Mouse (Mus musculus): ENCODE results near the gene Ccdc188. TPM values are rescaled to one million over a fixed set of nuclear protein-coding genes. Genes with fewer than 3 reads are reported as not detected.

Gene Ccdc188
- polyA plus RNA-seq, 1 experiment from 2014 or later, result not detected

DNA sequence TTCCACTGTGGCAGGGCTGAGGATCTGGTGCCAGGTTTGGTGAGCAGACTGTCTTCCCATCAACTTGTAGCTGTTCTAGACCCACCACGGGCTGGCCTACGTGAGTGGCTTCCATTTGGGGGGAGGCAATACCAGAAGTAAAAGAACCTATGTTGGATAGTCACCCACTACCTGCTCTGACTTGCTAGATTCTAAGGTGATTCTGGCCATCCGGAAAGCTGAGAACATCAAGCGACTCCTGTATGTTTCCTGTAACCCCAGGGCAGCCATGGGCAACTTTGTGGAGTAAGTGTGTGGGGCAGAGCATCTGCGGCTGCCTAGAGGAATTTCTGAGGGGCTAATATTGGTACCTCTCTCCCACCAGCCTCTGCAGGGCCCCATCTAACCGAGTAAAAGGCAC, 35.1 kb downstream of the Ccdc188 start:
- H3K4me2 ChIP-seq (ENCODE audit: low read depth, low read length), result no peak overlapping the region
- no peaks in the 10 kb centered on the region for H3K9me3 ChIP-seq (ENCODE audit: control insufficient read depth, low read length)
- WGBS, result 77% methylated on average over 6 of the region's 6 CpGs
- H3K4me1 ChIP-seq (ENCODE audit: control insufficient read depth, insufficient read depth, low read length), result peaks cover 24% of the 10 kb centered on the region
- no peak overlapping the region for H3K9ac ChIP-seq (ENCODE audit: low read depth, low read length)
- no peak for ATAC-seq
- no peak overlapping the region for H3K27ac ChIP-seq (ENCODE audit: low read length)
- no peak overlapping the region for H3K4me3 ChIP-seq (ENCODE audit: low read length)
- H3K36me3 ChIP-seq (ENCODE audit: control insufficient read depth, insufficient read depth, low read length), result peaks cover 24% of the 10 kb centered on the region
- H3K27me3 ChIP-seq (replicated peaks; ENCODE audit: control insufficient read depth, insufficient read depth, low read length), result no peaks in the 10 kb centered on the region

DNA sequence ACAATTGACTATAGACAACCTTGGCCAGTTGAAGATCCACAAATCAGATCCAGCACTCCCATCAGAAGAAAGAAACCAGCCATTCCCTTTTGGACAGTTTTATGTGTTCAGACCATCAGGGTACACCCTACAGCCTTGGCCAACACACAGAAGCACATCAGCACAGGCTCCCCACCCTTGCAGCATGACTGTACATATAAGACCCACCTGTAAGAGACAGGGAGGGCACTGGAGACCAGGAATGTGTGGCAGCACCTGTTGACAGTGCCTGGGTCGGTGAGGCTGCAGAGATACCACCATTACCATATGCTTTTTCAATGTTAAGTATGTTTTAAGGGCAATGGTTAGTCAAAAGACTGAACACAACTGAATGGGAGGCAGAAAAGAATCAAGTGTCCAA, 36.2 kb downstream of the Ccdc188 start:
- Histone ChIP-seq H3K4me3 (ENCODE audit: low read length) (no peak overlapping the region), H3K27me3 (replicated peaks; ENCODE audit: control insufficient read depth, insufficient read depth, low read length) (no peaks in the 10 kb centered on the region), H3K4me1 (ENCODE audit: control insufficient read depth, insufficient read depth, low read length) (peaks cover 24% of the 10 kb centered on the region), H3K4me2 (ENCODE audit: low read depth, low read length) (no peak overlapping the region), H3K9ac (ENCODE audit: low read depth, low read length) (no peak overlapping the region), H3K27ac (ENCODE audit: low read length) (no peak overlapping the region), H3K36me3 (ENCODE audit: control insufficient read depth, insufficient read depth, low read length) (peaks cover 24% of the 10 kb centered on the region), H3K9me3 (ENCODE audit: control insufficient read depth, low read length) (no peaks in the 10 kb centered on the region)
- no peak for ATAC-seq
- WGBS, result 77% methylated on average over 1 of the region's 1 CpGs

DNA sequence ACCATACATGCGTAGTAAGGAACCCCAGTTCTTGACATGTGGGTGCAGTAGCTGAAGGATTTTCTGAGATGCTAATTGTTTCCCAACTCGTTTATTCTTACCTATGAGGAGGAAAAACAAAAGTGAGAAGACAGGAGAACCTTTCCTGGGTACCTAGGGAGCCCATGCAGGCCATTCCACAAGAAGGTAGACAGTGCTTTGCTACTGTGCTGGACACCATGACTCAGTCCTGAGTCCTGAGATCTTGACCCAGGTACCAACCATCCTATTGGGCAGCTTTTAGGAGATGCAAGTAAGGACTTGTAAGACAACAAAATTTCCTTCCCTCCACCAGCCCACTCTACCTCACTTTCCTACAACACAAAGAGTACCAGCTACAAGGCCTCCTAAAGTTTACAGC, 40.5 kb downstream of the Ccdc188 start, which contains the start of gene Gm49776:
TSS of gene Gm49776 (minus strand) at position 101 of the 400 bp plus-strand sequence.
- Histone ChIP-seq H3K36me3 (ENCODE audit: control insufficient read depth, insufficient read depth, low read length) (peaks cover 20% of the 10 kb centered on the region), H3K4me2 (ENCODE audit: low read depth, low read length) (no peak within 1 kb of the TSS)
- 94% methylated on average over 2 of the region's 2 CpGs for WGBS

DNA sequence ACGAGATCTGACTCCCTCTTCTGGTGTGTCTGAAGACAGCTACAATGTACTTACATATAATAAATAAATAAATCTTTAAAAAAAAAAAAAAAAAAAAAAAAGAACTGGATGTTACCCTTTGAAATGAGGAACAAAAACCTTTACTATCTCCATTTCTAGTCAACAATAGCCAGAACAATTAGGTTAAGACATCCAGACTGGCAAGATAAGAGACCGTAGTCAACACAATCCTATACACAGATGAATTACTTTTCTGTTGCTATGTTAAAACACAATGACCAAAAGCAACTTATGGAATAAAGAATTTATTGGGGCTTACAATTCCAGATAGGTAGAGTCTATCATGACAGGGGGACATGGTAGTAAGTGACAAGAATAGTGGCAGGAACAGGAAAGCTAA, 47.3 kb downstream of the Ccdc188 start:
- H3K27me3 ChIP-seq (replicated peaks; ENCODE audit: control insufficient read depth, insufficient read depth, low read length), result no peaks in the 10 kb centered on the region
- 87% methylated on average over 2 of the region's 2 CpGs for WGBS
- no peaks in the 10 kb centered on the region for H3K9me3 ChIP-seq (ENCODE audit: control insufficient read depth, low read length)
- H3K9ac ChIP-seq (ENCODE audit: low read depth, low read length), result no peak overlapping the region
- H3K36me3 ChIP-seq (ENCODE audit: control insufficient read depth, insufficient read depth, low read length), result peaks cover 19% of the 10 kb centered on the region
- no peak overlapping the region for H3K27ac ChIP-seq (ENCODE audit: low read length)
- H3K4me3 ChIP-seq (ENCODE audit: low read length), result no peak overlapping the region
- no peak for ATAC-seq
- H3K4me2 ChIP-seq (ENCODE audit: low read depth, low read length), result no peak overlapping the region
- H3K4me1 ChIP-seq (ENCODE audit: control insufficient read depth, insufficient read depth, low read length), result no peaks in the 10 kb centered on the region

More for the DNA sequence above, 40.5 kb downstream of the Ccdc188 start, which contains the start of gene Gm49776:
- Histone ChIP-seq H3K9ac (ENCODE audit: low read depth, low read length) (no peak within 1 kb of the TSS), H3K27ac (ENCODE audit: low read length) (no peak within 1 kb of the TSS), H3K27me3 (replicated peaks; ENCODE audit: control insufficient read depth, insufficient read depth, low read length) (no peaks in the 10 kb centered on the region), H3K4me1 (ENCODE audit: control insufficient read depth, insufficient read depth, low read length) (no peaks in the 10 kb centered on the region), H3K4me3 (ENCODE audit: low read length) (no peak within 1 kb of the TSS), H3K9me3 (ENCODE audit: control insufficient read depth, low read length) (no peaks in the 10 kb centered on the region)
- no peak for ATAC-seq

DNA sequence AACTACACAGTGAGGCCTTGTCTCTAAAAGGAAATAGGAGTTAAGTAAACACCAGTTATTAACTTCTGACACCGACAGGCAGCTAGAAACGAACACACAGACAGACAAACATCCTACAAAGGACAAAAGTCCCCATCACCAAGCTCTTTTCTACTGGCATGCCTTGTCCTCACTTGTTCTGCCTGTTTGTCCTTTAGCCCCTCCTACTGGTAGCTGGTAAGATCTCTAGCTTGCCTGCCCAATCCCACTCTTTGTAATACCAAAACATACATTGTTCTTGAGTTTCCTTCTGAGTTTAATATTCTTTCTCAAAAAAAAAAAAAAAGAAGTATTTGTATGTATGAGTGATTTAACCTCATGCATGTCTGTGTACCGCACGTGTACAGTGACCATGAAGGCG, 50.5 kb downstream of the Ccdc188 start:
- H3K4me1 ChIP-seq (ENCODE audit: control insufficient read depth, insufficient read depth, low read length), result no peaks in the 10 kb centered on the region
- H3K27ac ChIP-seq (ENCODE audit: low read length), result no peak overlapping the region
- WGBS, result 84% methylated on average over 5 of the region's 5 CpGs
- H3K9ac ChIP-seq (ENCODE audit: low read depth, low read length), result no peak overlapping the region
- ATAC-seq, result no peak
- no peak overlapping the region for H3K4me2 ChIP-seq (ENCODE audit: low read depth, low read length)
- H3K4me3 ChIP-seq (ENCODE audit: low read length), result no peak overlapping the region
- H3K9me3 ChIP-seq (ENCODE audit: control insufficient read depth, low read length), result no peaks in the 10 kb centered on the region
- H3K27me3 ChIP-seq (replicated peaks; ENCODE audit: control insufficient read depth, insufficient read depth, low read length), result no peaks in the 10 kb centered on the region
- peaks cover 18% of the 10 kb centered on the region; the same call in 1 of the 2 replicates for H3K36me3 ChIP-seq (ENCODE audit: control insufficient read depth, insufficient read depth, low read length)

Other genes with a start within 250 kb of the Ccdc188 start
- 0.29 TPM in 1 of 2 replicates, not detected in the other for gene Vpreb2, start 237.5 kb upstream of the Ccdc188 start, polyA plus RNA-seq (2015; fragmentation: Nextera tagmentation; extraction: Ambion mirVana)
- 77.0 and 77.1 TPM in 2 replicates for gene Dgcr6, start 165.0 kb upstream of the Ccdc188 start, polyA plus RNA-seq (2015; fragmentation: Nextera tagmentation; extraction: Ambion mirVana)
- 20.1 and 24.4 TPM in 2 replicates for gene Prodh, start 127.7 kb upstream of the Ccdc188 start, polyA plus RNA-seq (2015; fragmentation: Nextera tagmentation; extraction: Ambion mirVana)
- 0.73 and 2.4 TPM in 2 replicates for gene Rtn4r, start 90.2 kb upstream of the Ccdc188 start, polyA plus RNA-seq (2015; fragmentation: Nextera tagmentation; extraction: Ambion mirVana)
- 4.1 TPM in 2 replicates for gene Zdhhc8, start 17.3 kb downstream of the Ccdc188 start, polyA plus RNA-seq (2015; fragmentation: Nextera tagmentation; extraction: Ambion mirVana)
- 90.8 and 107 TPM in 2 replicates for gene Trmt2a, start 30.8 kb downstream of the Ccdc188 start, polyA plus RNA-seq (2015; fragmentation: Nextera tagmentation; extraction: Ambion mirVana)
- 419 and 484 TPM in 2 replicates for gene Ranbp1, start 30.9 kb downstream of the Ccdc188 start, polyA plus RNA-seq (2015; fragmentation: Nextera tagmentation; extraction: Ambion mirVana)
- gene Gm49776, start 40.4 kb downstream of the Ccdc188 start, polyA plus RNA-seq (2015; fragmentation: Nextera tagmentation; extraction: Ambion mirVana), result 1.7 TPM in 1 of 2 replicates, not detected in the other
- 17.0 and 18.9 TPM in 2 replicates for gene Dgcr8, start 71.4 kb downstream of the Ccdc188 start, polyA plus RNA-seq (2015; fragmentation: Nextera tagmentation; extraction: Ambion mirVana)
- 62.4 and 69.8 TPM in 2 replicates for gene Tango2, start 130.2 kb downstream of the Ccdc188 start, polyA plus RNA-seq (2015; fragmentation: Nextera tagmentation; extraction: Ambion mirVana)
- 18.4 and 21.7 TPM in 2 replicates for gene Arvcf, start 130.3 kb downstream of the Ccdc188 start, polyA plus RNA-seq (2015; fragmentation: Nextera tagmentation; extraction: Ambion mirVana)
- 28.4 and 29.8 TPM in 2 replicates for gene Txnrd2, start 208.5 kb downstream of the Ccdc188 start, polyA plus RNA-seq (2015; fragmentation: Nextera tagmentation; extraction: Ambion mirVana)
- gene Comt, start 209.0 kb downstream of the Ccdc188 start, polyA plus RNA-seq (2015; fragmentation: Nextera tagmentation; extraction: Ambion mirVana), result 109 and 110 TPM in 2 replicates